Mouse (Mus musculus): ENCODE results near the gene Arid3a. TPM values are rescaled to one million over a fixed set of nuclear protein-coding genes. Genes with fewer than 3 reads are reported as not detected.

Gene Arid3a
- polyA plus RNA-seq, 1 experiment from 2014 or later: 2.1 TPM

DNA sequence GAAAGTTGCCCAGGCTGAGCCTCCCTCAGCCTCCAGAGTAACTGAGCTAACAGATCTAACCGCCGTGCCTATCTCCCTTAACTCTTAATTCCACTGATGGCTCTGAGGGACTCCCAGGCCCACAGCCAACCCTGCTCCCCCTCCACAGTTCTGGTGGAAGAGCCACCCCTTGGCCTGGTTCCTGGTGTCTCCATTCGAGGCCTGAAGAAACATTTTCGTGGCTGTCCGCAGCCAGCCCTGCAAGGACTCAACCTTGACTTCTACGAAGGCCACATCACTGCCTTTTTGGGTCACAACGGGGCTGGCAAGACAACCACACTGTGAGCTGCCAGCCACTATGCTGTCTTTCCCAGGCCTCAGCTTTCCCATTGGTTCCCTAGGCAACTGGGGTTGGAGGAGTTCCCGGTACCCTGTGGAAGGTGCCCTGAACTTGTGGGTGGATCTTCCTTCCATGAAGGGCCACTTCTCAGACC lies 77.4 kb downstream of the Arid3a start:
- Histone ChIP-seq H3K27me3 (peaks cover 15% of the 10 kb centered on the region), H3K27ac (no peak overlapping the region), H3K9ac (no peak overlapping the region), H3K4me3 (no peak overlapping the region), H3K9me3 (replicated peaks) (no peaks in the 10 kb centered on the region), H3K4me2 (no peak overlapping the region), H3K36me3 (0 out of 2 replicates have a peak, but pooled peaks cover 4% of the 10 kb centered on the region), H3K4me1 (replicated peaks) (peaks cover 11% of the 10 kb centered on the region)
- no peak for ATAC-seq (replicated peaks; ENCODE audit: insufficient number of reproducible peaks, insufficient read depth, low FRiP score, low read depth)
- WGBS: 74% methylated on average over 8 of the region's 8 CpGs

Other genes starting within 250 kb of the Arid3a start
- 86.7 and 98.4 TPM in 2 replicates for gene Cdc34, start 244.8 kb upstream of the Arid3a start, polyA plus RNA-seq (2015; fragmentation: Nextera tagmentation; extraction: Ambion mirVana)
- 1.1 TPM in 2 replicates for gene Gzmm, start 238.0 kb upstream of the Arid3a start, polyA plus RNA-seq (2015; fragmentation: Nextera tagmentation; extraction: Ambion mirVana)
- gene Bsg, start 222.6 kb upstream of the Arid3a start, polyA plus RNA-seq (2015; fragmentation: Nextera tagmentation; extraction: Ambion mirVana): 998 and 1,017 TPM in 2 replicates
- gene Hcn2, start 210.4 kb upstream of the Arid3a start, polyA plus RNA-seq (2015; fragmentation: Nextera tagmentation; extraction: Ambion mirVana): 0.08 and 0.09 TPM in 2 replicates
- gene Polrmt, start 180.5 kb upstream of the Arid3a start, polyA plus RNA-seq (2015; fragmentation: Nextera tagmentation; extraction: Ambion mirVana): 30.0 and 36.5 TPM in 2 replicates
- 0.06 and 0.16 TPM in 2 replicates for gene Fgf22, start 172.0 kb upstream of the Arid3a start, polyA plus RNA-seq (2015; fragmentation: Nextera tagmentation; extraction: Ambion mirVana)
- 54.0 and 65.5 TPM in 2 replicates for gene Rnf126, start 160.1 kb upstream of the Arid3a start, polyA plus RNA-seq (2015; fragmentation: Nextera tagmentation; extraction: Ambion mirVana)
- gene Fstl3, start 149.8 kb upstream of the Arid3a start, polyA plus RNA-seq (2015; fragmentation: Nextera tagmentation; extraction: Ambion mirVana): 29.0 and 30.9 TPM in 2 replicates
- 0.49 and 5.1 TPM in 2 replicates for gene Prss57, start 136.1 kb upstream of the Arid3a start, polyA plus RNA-seq (2015; fragmentation: Nextera tagmentation; extraction: Ambion mirVana)
- gene Palm, start 133.5 kb upstream of the Arid3a start, polyA plus RNA-seq (2015; fragmentation: Nextera tagmentation; extraction: Ambion mirVana): 57.8 and 73.1 TPM in 2 replicates
- 0.81 and 1.3 TPM in 2 replicates for gene Misp, start 106.1 kb upstream of the Arid3a start, polyA plus RNA-seq (2015; fragmentation: Nextera tagmentation; extraction: Ambion mirVana)
- 89.6 and 162 TPM in 2 replicates for gene Ptbp1, start 72.6 kb upstream of the Arid3a start, polyA plus RNA-seq (2015; fragmentation: Nextera tagmentation; extraction: Ambion mirVana)
- 1.1 and 3.0 TPM in 2 replicates for gene Prtn3, start 52.6 kb upstream of the Arid3a start, polyA plus RNA-seq (2015; fragmentation: Nextera tagmentation; extraction: Ambion mirVana)
- gene Plppr3, start 52.4 kb upstream of the Arid3a start, polyA plus RNA-seq (2015; fragmentation: Nextera tagmentation; extraction: Ambion mirVana): 8.6 and 15.3 TPM in 2 replicates
- gene Elane, start 40.8 kb upstream of the Arid3a start, polyA plus RNA-seq (2015; fragmentation: Nextera tagmentation; extraction: Ambion mirVana): 0.25 and 2.0 TPM in 2 replicates
- gene Cfd, start 36.2 kb upstream of the Arid3a start, polyA plus RNA-seq (2015; fragmentation: Nextera tagmentation; extraction: Ambion mirVana): not detected in 2 replicates
- 34.8 and 45.7 TPM in 2 replicates for gene Med16, start 18.1 kb upstream of the Arid3a start, polyA plus RNA-seq (2015; fragmentation: Nextera tagmentation; extraction: Ambion mirVana)
- 15.7 TPM in 1 of 2 replicates, not detected in the other for gene Gm26602, start 16.2 kb upstream of the Arid3a start, polyA plus RNA-seq (2015; fragmentation: Nextera tagmentation; extraction: Ambion mirVana)
- gene Kiss1r, start 10.1 kb upstream of the Arid3a start, polyA plus RNA-seq (2015; fragmentation: Nextera tagmentation; extraction: Ambion mirVana): 0.34 and 0.51 TPM in 2 replicates
- 95.2 and 118 TPM in 2 replicates for gene R3hdm4, start 5.8 kb upstream of the Arid3a start, polyA plus RNA-seq (2015; fragmentation: Nextera tagmentation; extraction: Ambion mirVana)
- 56.7 and 66.6 TPM in 2 replicates for gene Wdr18, start 33.1 kb downstream of the Arid3a start, polyA plus RNA-seq (2015; fragmentation: Nextera tagmentation; extraction: Ambion mirVana)
- gene Grin3b, start 43.7 kb downstream of the Arid3a start, polyA plus RNA-seq (2015; fragmentation: Nextera tagmentation; extraction: Ambion mirVana): 0.24 and 0.28 TPM in 2 replicates
- gene Tmem259, start 57.3 kb downstream of the Arid3a start, polyA plus RNA-seq (2015; fragmentation: Nextera tagmentation; extraction: Ambion mirVana): 16.2 and 19.6 TPM in 2 replicates
- gene Cnn2, start 61.5 kb downstream of the Arid3a start, polyA plus RNA-seq (2015; fragmentation: Nextera tagmentation; extraction: Ambion mirVana): 208 and 243 TPM in 2 replicates
- 2.1 and 3.9 TPM in 2 replicates for gene Abca7, start 69.5 kb downstream of the Arid3a start, polyA plus RNA-seq (2015; fragmentation: Nextera tagmentation; extraction: Ambion mirVana)
- gene Arhgap45, start 89.6 kb downstream of the Arid3a start, polyA plus RNA-seq (2015; fragmentation: Nextera tagmentation; extraction: Ambion mirVana): 4.7 and 14.4 TPM in 2 replicates
- gene Polr2e, start 112.8 kb downstream of the Arid3a start, polyA plus RNA-seq (2015; fragmentation: Nextera tagmentation; extraction: Ambion mirVana): 115 and 136 TPM in 2 replicates
- 628 and 658 TPM in 2 replicates for gene Gpx4, start 120.1 kb downstream of the Arid3a start, polyA plus RNA-seq (2015; fragmentation: Nextera tagmentation; extraction: Ambion mirVana)
- gene Sbno2, start 178.5 kb downstream of the Arid3a start, polyA plus RNA-seq (2015; fragmentation: Nextera tagmentation; extraction: Ambion mirVana): 8.3 and 13.9 TPM in 2 replicates
- gene Stk11, start 188.8 kb downstream of the Arid3a start, polyA plus RNA-seq (2015; fragmentation: Nextera tagmentation; extraction: Ambion mirVana): 10.0 and 14.2 TPM in 2 replicates
- gene Atp5d, start 211.6 kb downstream of the Arid3a start, polyA plus RNA-seq (2015; fragmentation: Nextera tagmentation; extraction: Ambion mirVana): 861 and 962 TPM in 2 replicates
- 1.7 and 2.9 TPM in 2 replicates for gene Cbarp, start 213.8 kb downstream of the Arid3a start, polyA plus RNA-seq (2015; fragmentation: Nextera tagmentation; extraction: Ambion mirVana)
- 11.6 and 16.8 TPM in 2 replicates for gene Midn, start 221.2 kb downstream of the Arid3a start, polyA plus RNA-seq (2015; fragmentation: Nextera tagmentation; extraction: Ambion mirVana)
- 86.7 and 90.2 TPM in 2 replicates for gene Cirbp, start 238.9 kb downstream of the Arid3a start, polyA plus RNA-seq (2015; fragmentation: Nextera tagmentation; extraction: Ambion mirVana)
- 7.7 and 9.1 TPM in 2 replicates for gene 1600002K03Rik, start 245.9 kb downstream of the Arid3a start, polyA plus RNA-seq (2015; fragmentation: Nextera tagmentation; extraction: Ambion mirVana)